Mouse (Mus musculus) cortical plate, adult 2 months (tissue): ENCODE data around the gene Pbld1.

Experiments used
- CTCF ChIP-seq: fragments of 200-500 bp; IDR thresholded peaks from 2 replicates; pipeline ENCODE4 v1.5.1; 2011; ENCODE audit warnings: mild to moderate bottlenecking, control low read depth, low read length; ENCODE audit not compliant: insufficient read depth; ENCODE audit errors: extremely low read depth
- POLR2A ChIP-seq: fragments of 200-500 bp; IDR thresholded peaks from 2 replicates; pipeline ENCODE4 v1.6.1; 2011; ENCODE audit warnings: mild to moderate bottlenecking, low read length, control low read depth; ENCODE audit not compliant: insufficient read depth; ENCODE audit errors: extremely low read depth

DNA sequence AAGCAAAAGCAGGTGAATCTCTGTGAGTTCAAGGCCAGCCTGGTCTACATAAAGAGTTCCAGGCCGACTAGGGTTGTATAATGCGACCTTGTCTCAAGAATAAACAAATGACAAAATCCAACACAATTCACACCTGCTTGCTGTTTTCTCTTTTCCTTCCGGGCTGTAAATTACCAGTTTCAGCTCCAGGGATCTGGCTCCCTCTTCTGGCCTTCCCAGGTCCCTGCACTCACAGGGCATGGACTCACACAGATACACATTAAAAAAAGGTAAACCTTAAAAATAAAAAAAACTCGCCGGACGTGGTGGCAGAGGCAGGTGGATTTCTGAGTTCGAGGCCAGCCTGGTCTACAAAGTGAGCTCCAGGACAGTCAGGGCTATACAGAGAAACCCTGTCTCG, 57.6 kb downstream of the Pbld1 start:
- TF ChIP-seq CTCF (no peak), POLR2A (no peak)
